ENCODE assay signal across 8 mouse cellular contexts in genomic region chr4:117483931-117484255, GRCm38 (mm10). TPM values are rescaled to one million over a fixed set of nuclear protein-coding genes. Genes with fewer than 3 reads are reported as not detected.
DNase-seq lines count a peak whose midpoint lies in the region; ATAC-seq lines count a peak whose summit lies in the region.

No protein-coding gene starts in this region.

- DNase-seq in thymus, postnatal 4 days, result peak; percentile 21
- DNase-seq in thymus, adult 18-20 months, result no peak
- no peak for DNase-seq in embryonic facial prominence, embryonic 14.5 days (ENCODE audit: low spot score)
- DNase-seq in heart, postnatal 4 days, result peak; percentile 62
- DNase-seq in neural tube, embryonic 10.5 days (ENCODE audit: extremely low spot score, low spot score), result peak; percentile 58
- DNase-seq in layer of hippocampus, adult 9-10 months (ENCODE audit: low spot score), result no peak

- H3K4me3 ChIP-seq in embryonic facial prominence, embryonic 14.5 days (ENCODE audit: low read depth, low read length), result peak overlapping the region; percentile 53
- H3K4me3 ChIP-seq in limb, embryonic 12.5 days (replicated peaks), result peak overlapping the region; percentile 49

- H3K27ac ChIP-seq in embryonic facial prominence, embryonic 14.5 days (replicated peaks; ENCODE audit: low read depth, low read length), result no peak overlapping the region
- H3K27ac ChIP-seq in limb, embryonic 12.5 days, result no peak overlapping the region

- no peak for ATAC-seq in embryonic facial prominence, embryonic 14.5 days (ENCODE audit: low read depth)
- no peak for ATAC-seq in limb, embryonic 12.5 days (ENCODE audit: insufficient number of reproducible peaks, insufficient read depth, low FRiP score, low TSS enrichment, low read depth)
- no peak for ATAC-seq in granulocyte monocyte progenitor cell, adult 5-6 weeks (replicated peaks; ENCODE audit: poor library complexity, severe bottlenecking)

- H3K36me3 ChIP-seq in embryonic facial prominence, embryonic 14.5 days (ENCODE audit: control insufficient read depth, insufficient read depth, low read length), result no peaks in the 10 kb centered on the region
- H3K36me3 ChIP-seq in limb, embryonic 12.5 days, result no peaks in the 10 kb centered on the region

- H3K9me3 ChIP-seq in embryonic facial prominence, embryonic 14.5 days (ENCODE audit: control insufficient read depth, low read length), result no peaks in the 10 kb centered on the region
- no peaks in the 10 kb centered on the region for H3K9me3 ChIP-seq in limb, embryonic 12.5 days

- H3K4me1 ChIP-seq in embryonic facial prominence, embryonic 14.5 days (ENCODE audit: control insufficient read depth, insufficient read depth, low read length), result peaks cover 5% of the 10 kb centered on the region; the same call in 1 of the 2 replicates
- peaks cover 61% of the 10 kb centered on the region for H3K4me1 ChIP-seq in limb, embryonic 12.5 days (replicated peaks)

- H3K27me3 ChIP-seq in embryonic facial prominence, embryonic 14.5 days (replicated peaks; ENCODE audit: control insufficient read depth, insufficient read depth, low read length), result peaks cover 49% of the 10 kb centered on the region
- peaks cover 44% of the 10 kb centered on the region for H3K27me3 ChIP-seq in limb, embryonic 12.5 days

- WGBS in embryonic facial prominence, embryonic 14.5 days, result under 1% methylated on average over 15 of the region's 15 CpGs
- 2% methylated on average over 15 of the region's 15 CpGs for WGBS in limb, embryonic 12.5 days

- peak overlapping the region; percentile 60 for H3K9ac ChIP-seq in embryonic facial prominence, embryonic 14.5 days (ENCODE audit: low read depth, low read length)
- peak overlapping the region; percentile 59 for H3K9ac ChIP-seq in limb, embryonic 12.5 days (replicated peaks)

- H3K4me2 ChIP-seq in embryonic facial prominence, embryonic 14.5 days (ENCODE audit: low read depth, low read length), result peak overlapping the region; percentile 99
- H3K4me2 ChIP-seq in limb, embryonic 12.5 days, result peak overlapping the region; percentile 88

RNA-seq across cellular contexts. Expression of gene Rnf220, which starts 13.0 kb away (rescaled TPM):
- 56.3 and 62.4 TPM in 2 replicates for polyA plus RNA-seq in embryonic facial prominence, embryonic 14.5 days (2014; fragmentation: Nextera tagmentation; extraction: Ambion mirVana)
- 10 to 100 TPM; 45.8 to 46.7 TPM for total RNA-seq in heart, postnatal 4 days (2021)
- 112 and 119 TPM in 2 replicates for polyA plus RNA-seq in limb, embryonic 12.5 days (2016; fragmentation: Nextera tagmentation; extraction: Ambion mirVana)
- total RNA-seq in granulocyte monocyte progenitor cell, adult 5-6 weeks (2014; fragmentation: Nextera tagmentation), result 90.2 and 113 TPM in 2 replicates
- total RNA-seq in granulocyte monocyte progenitor cell, adult 5-6 weeks (2017), result 68.2 and 68.3 TPM in 2 replicates

Comparison
In these comparisons a context has a peak if more than half of its experiments do, and no peak if none do; other contexts are left out.
1. DNase-seq: peak in thymus, postnatal 4 days (single experiment), heart, postnatal 4 days (single experiment) and neural tube, embryonic 10.5 days (single experiment); none in thymus, adult 18-20 months (0 of 2), embryonic facial prominence, embryonic 14.5 days (single experiment) and layer of hippocampus, adult 9-10 months (single experiment).